Mouse (Mus musculus): ENCODE results near the gene Capg. TPM values are rescaled to one million over a fixed set of nuclear protein-coding genes. Genes with fewer than 3 reads are reported as not detected.

The Capg gene
- polyA plus RNA-seq, 1 experiment from 2014 or later: 19.7 TPM

GRCm38 (mm10) chr6:72534035-72534809, 10.0 kb upstream of the Capg start:
- Histone ChIP-seq H3K4me3 (no peak overlapping the region), H3K9me3 (replicated peaks) (no peaks in the 10 kb centered on the region), H3K9ac (no peak overlapping the region), H3K27ac (peak overlapping the region; percentile 48; the same call in 1 of the 2 replicates), H3K4me2 (no peak overlapping the region), H3K36me3 (no peaks in the 10 kb centered on the region), H3K27me3 (replicated peaks) (no peaks in the 10 kb centered on the region), H3K4me1 (peaks cover 30% of the 10 kb centered on the region)
- no peak for ATAC-seq
- WGBS (ENCODE audit: insufficient replicate concordance): 37% methylated on average over 9 of the region's 9 CpGs

GRCm38 (mm10) chr6:72535165-72535564, 9.0 kb upstream of the Capg start:
- no peak overlapping the region; the same call in 1 of the 2 replicates for H3K4me3 ChIP-seq
- peak overlapping the region; percentile 45; the same call in 1 of the 2 replicates for H3K27ac ChIP-seq
- 3% methylated on average over 9 of the region's 9 CpGs for WGBS (ENCODE audit: insufficient replicate concordance)
- no peaks in the 10 kb centered on the region for H3K27me3 ChIP-seq (replicated peaks)
- peaks cover 31% of the 10 kb centered on the region for H3K4me1 ChIP-seq
- H3K9me3 ChIP-seq (replicated peaks): no peaks in the 10 kb centered on the region
- ATAC-seq: no peak
- peak overlapping the region; percentile 59 for H3K4me2 ChIP-seq
- H3K9ac ChIP-seq: 0 out of 2 replicates have a peak overlapping the region, but pooled peaks have one; percentile 30
- H3K36me3 ChIP-seq: no peaks in the 10 kb centered on the region

GRCm38 (mm10) chr6:72537998-72538500, 6.1 kb upstream of the Capg start:
- H3K4me3 ChIP-seq: peak overlapping the region; percentile 66
- peak overlapping the region; percentile 78 for H3K4me2 ChIP-seq
- no peaks in the 10 kb centered on the region for H3K36me3 ChIP-seq
- peak overlapping the region; percentile 74 for H3K9ac ChIP-seq
- no peaks in the 10 kb centered on the region for H3K9me3 ChIP-seq (replicated peaks)
- no peak for ATAC-seq
- peaks cover 31% of the 10 kb centered on the region for H3K4me1 ChIP-seq
- WGBS (ENCODE audit: insufficient replicate concordance): 49% methylated on average over 10 of the region's 10 CpGs
- peak overlapping the region; percentile 55 for H3K27ac ChIP-seq
- H3K27me3 ChIP-seq (replicated peaks): no peaks in the 10 kb centered on the region

- Histone ChIP-seq H3K4me2 (peak overlapping the region; percentile 78), H3K9ac (peak overlapping the region; percentile 74), H3K4me1 (peaks cover 31% of the 10 kb centered on the region), H3K27me3 (replicated peaks) (no peaks in the 10 kb centered on the region), H3K27ac (peak overlapping the region; percentile 55), H3K36me3 (no peaks in the 10 kb centered on the region), H3K4me3 (peak overlapping the region; percentile 66), H3K9me3 (replicated peaks) (no peaks in the 10 kb centered on the region)
- 6% methylated on average over 16 of the region's 16 CpGs for WGBS (ENCODE audit: insufficient replicate concordance)
- peak; percentile 99 for ATAC-seq
These were observed 5.6 kb upstream of the Capg start for GRCm38 (mm10) chr6:72538562-72539031.

GRCm38 (mm10) chr6:72543265-72543850, 833 bp upstream of the Capg start:
- H3K27me3 ChIP-seq (replicated peaks): no peaks in the 10 kb centered on the region
- WGBS (ENCODE audit: insufficient replicate concordance): 83% methylated on average over 12 of the region's 12 CpGs

GRCm38 (mm10) chr6:72545377-72545776, 1.2 kb downstream of the Capg start:
- H3K9ac ChIP-seq: no peak overlapping the region
- no peak overlapping the region for H3K4me2 ChIP-seq
- H3K27me3 ChIP-seq (replicated peaks): no peaks in the 10 kb centered on the region
- ATAC-seq: no peak
- H3K27ac ChIP-seq: no peak overlapping the region
- no peaks in the 10 kb centered on the region for H3K9me3 ChIP-seq (replicated peaks)
- no peak overlapping the region for H3K4me3 ChIP-seq
- peaks cover 6% of the 10 kb centered on the region; the same call in 1 of the 2 replicates for H3K36me3 ChIP-seq
- H3K4me1 ChIP-seq: peaks cover 39% of the 10 kb centered on the region
- WGBS (ENCODE audit: insufficient replicate concordance): 66% methylated on average over 7 of the region's 7 CpGs

More at GRCm38 (mm10) chr6:72543265-72543850, 833 bp upstream of the Capg start:
- H3K27ac ChIP-seq: no peak overlapping the region
- no peak overlapping the region for H3K4me2 ChIP-seq
- ATAC-seq: no peak
- peaks cover 6% of the 10 kb centered on the region; the same call in 1 of the 2 replicates for H3K36me3 ChIP-seq
- no peak overlapping the region for H3K9ac ChIP-seq
- no peak overlapping the region for H3K4me3 ChIP-seq
- H3K9me3 ChIP-seq (replicated peaks): no peaks in the 10 kb centered on the region
- H3K4me1 ChIP-seq: peaks cover 29% of the 10 kb centered on the region

GRCm38 (mm10) chr6:72547121-72547520, 2.9 kb downstream of the Capg start:
- Histone ChIP-seq H3K36me3 (peaks cover 6% of the 10 kb centered on the region; the same call in 1 of the 2 replicates), H3K9ac (no peak overlapping the region), H3K4me1 (peaks cover 50% of the 10 kb centered on the region), H3K4me2 (no peak overlapping the region), H3K27ac (no peak overlapping the region), H3K4me3 (no peak overlapping the region), H3K9me3 (replicated peaks) (no peaks in the 10 kb centered on the region), H3K27me3 (replicated peaks) (no peaks in the 10 kb centered on the region)
- no peak for ATAC-seq
- 87% methylated on average over 2 of the region's 2 CpGs for WGBS (ENCODE audit: insufficient replicate concordance)

GRCm38 (mm10) chr6:72547862-72548261, 3.7 kb downstream of the Capg start:
- Histone ChIP-seq H3K27me3 (replicated peaks) (no peaks in the 10 kb centered on the region), H3K9me3 (replicated peaks) (no peaks in the 10 kb centered on the region)
- no peak for ATAC-seq

GRCm38 (mm10) chr6:72549041-72549580, 4.9 kb downstream of the Capg start:
- Histone ChIP-seq H3K4me3 (peak overlapping the region; percentile 15; the same call in 1 of the 2 replicates), H3K4me2 (peak overlapping the region; percentile 61), H3K9ac (peak overlapping the region; percentile 40; the same call in 1 of the 2 replicates), H3K27ac (peak overlapping the region; percentile 57), H3K36me3 (peaks cover 6% of the 10 kb centered on the region; the same call in 1 of the 2 replicates), H3K27me3 (replicated peaks) (no peaks in the 10 kb centered on the region), H3K4me1 (peaks cover 64% of the 10 kb centered on the region), H3K9me3 (replicated peaks) (no peaks in the 10 kb centered on the region)
- peak; percentile 71 for ATAC-seq
- 33% methylated on average over 9 of the region's 9 CpGs for WGBS (ENCODE audit: insufficient replicate concordance)

More at GRCm38 (mm10) chr6:72547862-72548261, 3.7 kb downstream of the Capg start:
- Histone ChIP-seq H3K4me1 (peaks cover 58% of the 10 kb centered on the region), H3K36me3 (peaks cover 6% of the 10 kb centered on the region; the same call in 1 of the 2 replicates), H3K4me3 (no peak overlapping the region), H3K4me2 (no peak overlapping the region), H3K9ac (no peak overlapping the region), H3K27ac (no peak overlapping the region)
- WGBS (ENCODE audit: insufficient replicate concordance): 79% methylated on average over 3 of the region's 3 CpGs

- Histone ChIP-seq H3K9me3 (replicated peaks) (no peaks in the 10 kb centered on the region), H3K9ac (no peak overlapping the region), H3K27me3 (replicated peaks) (no peaks in the 10 kb centered on the region), H3K4me2 (peak overlapping the region; percentile 61; the same call in 1 of the 2 replicates), H3K4me1 (peaks cover 56% of the 10 kb centered on the region), H3K4me3 (no peak overlapping the region), H3K36me3 (peaks cover 6% of the 10 kb centered on the region; the same call in 1 of the 2 replicates), H3K27ac (peak overlapping the region; percentile 57; the same call in 1 of the 2 replicates)
- 41% methylated on average over 6 of the region's 6 CpGs for WGBS (ENCODE audit: insufficient replicate concordance)
- no peak for ATAC-seq
These were observed 5.8 kb downstream of the Capg start for GRCm38 (mm10) chr6:72550025-72550424.

- Histone ChIP-seq H3K27me3 (replicated peaks) (no peaks in the 10 kb centered on the region), H3K27ac (no peak overlapping the region), H3K36me3 (peaks cover 6% of the 10 kb centered on the region; the same call in 1 of the 2 replicates), H3K9me3 (replicated peaks) (no peaks in the 10 kb centered on the region), H3K4me3 (no peak overlapping the region), H3K4me1 (peaks cover 51% of the 10 kb centered on the region), H3K9ac (no peak overlapping the region), H3K4me2 (no peak overlapping the region)
- no peak for ATAC-seq
- WGBS (ENCODE audit: insufficient replicate concordance): 47% methylated on average over 10 of the region's 10 CpGs
These were observed 6.4 kb downstream of the Capg start for GRCm38 (mm10) chr6:72550503-72551100.

Data from liver, embryonic 12.5 days (tissue).